16 mouse cellular contexts compared by ENCODE assay signal in the genomic region with DNA sequence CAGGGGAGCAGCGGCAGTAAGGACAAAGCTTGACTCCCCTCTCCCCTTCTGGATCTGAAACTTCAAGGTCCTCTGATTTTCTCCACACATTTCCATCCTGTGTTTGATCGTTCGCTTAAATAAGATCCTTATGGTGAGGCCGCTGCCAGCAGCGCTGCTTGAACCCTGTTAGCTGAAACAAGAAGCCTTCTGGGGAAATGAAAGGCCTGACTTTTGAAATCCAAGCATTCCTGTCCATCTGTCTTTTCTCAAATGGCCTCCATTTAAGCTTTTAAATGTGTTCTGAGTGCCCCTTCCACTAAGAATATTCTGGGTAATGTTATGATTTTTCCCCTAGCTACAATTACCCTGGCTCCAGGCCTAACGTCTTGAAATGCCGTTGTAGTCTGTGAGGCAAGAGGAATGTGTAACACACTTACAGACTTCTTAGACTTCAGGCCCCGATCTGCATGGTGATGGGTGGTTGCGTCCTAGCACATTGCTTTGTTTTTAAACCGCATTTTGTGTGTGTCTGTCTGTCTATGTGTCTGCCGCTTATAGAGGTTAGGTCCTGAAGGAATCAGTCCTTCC. TPM values are rescaled to one million over a fixed set of nuclear protein-coding genes. Genes with fewer than 3 reads are reported as not detected.
DNase-seq lines count a peak whose midpoint lies in the region; ATAC-seq and TF ChIP-seq lines count a peak whose summit lies in the region.
"Had no signal": no experiment of that assay in that cellular context is flagged by ENCODE, and none has a peak within 500 bp of the region (broad histone marks: within the 10 kb centered on the region; RNA-seq: fewer than 3 reads in every experiment).

No protein-coding gene starts in this region.

- 0 out of 2 replicates have a peak, but pooled peaks cover 8% of the 10 kb centered on the region for H3K4me1 ChIP-seq in hindbrain, embryonic 10.5 days (replicated peaks)
- H3K4me1 ChIP-seq in hindbrain, embryonic 14.5 days (replicated peaks; ENCODE audit: control insufficient read depth, insufficient read depth, low read length): no peaks in the 10 kb centered on the region
- peaks cover 20% of the 10 kb centered on the region; the same call in 1 of the 2 replicates for H3K4me1 ChIP-seq in spleen, adult 2 months (ENCODE audit: control insufficient read depth, insufficient read depth, insufficient read length)
- peaks cover 16% of the 10 kb centered on the region for H3K4me1 ChIP-seq in intestine, embryonic 16.5 days (ENCODE audit: control insufficient read depth, insufficient read depth, low read length)
- peaks cover 3% of the 10 kb centered on the region; the same call in 1 of the 2 replicates for H3K4me1 ChIP-seq in stomach, postnatal 0 days (replicated peaks; ENCODE audit: control insufficient read depth, insufficient read depth)
- H3K4me1 ChIP-seq in heart, embryonic 11.5 days (ENCODE audit: control insufficient read depth, insufficient read depth, low read length): 0 out of 2 replicates have a peak, but pooled peaks cover 3% of the 10 kb centered on the region
- H3K4me1 ChIP-seq: liver, embryonic 15.5 days had no signal

- no peaks in the 10 kb centered on the region for H3K9me3 ChIP-seq in hindbrain, embryonic 10.5 days
- H3K9me3 ChIP-seq in hindbrain, embryonic 14.5 days (ENCODE audit: control insufficient read depth, low read length): no peaks in the 10 kb centered on the region
- H3K9me3 ChIP-seq in intestine, embryonic 16.5 days (ENCODE audit: control insufficient read depth, low read length): no peaks in the 10 kb centered on the region
- H3K9me3 ChIP-seq in stomach, postnatal 0 days (ENCODE audit: control insufficient read depth, low read length): no peaks in the 10 kb centered on the region
- H3K9me3 ChIP-seq in heart, embryonic 11.5 days (replicated peaks; ENCODE audit: control insufficient read depth, low read length): no peaks in the 10 kb centered on the region
- H3K9me3 ChIP-seq: liver, embryonic 15.5 days had no signal

- H3K27ac ChIP-seq in hindbrain, embryonic 10.5 days: peak overlapping the region; percentile 50; the same call in 1 of the 2 replicates
- no peak overlapping the region for H3K27ac ChIP-seq in hindbrain, embryonic 14.5 days
- peak overlapping the region; percentile 60 for H3K27ac ChIP-seq in spleen, adult 2 months (ENCODE audit: insufficient read depth, low read length)
- H3K27ac ChIP-seq in intestine, embryonic 16.5 days (ENCODE audit: low read length): peak overlapping the region; percentile 54; the same call in 1 of the 2 replicates
- peak overlapping the region; percentile 69 for H3K27ac ChIP-seq in stomach, postnatal 0 days (replicated peaks)
- H3K27ac ChIP-seq in heart, embryonic 11.5 days (ENCODE audit: low read depth, low read length): no peak overlapping the region
- H3K27ac ChIP-seq: liver, embryonic 15.5 days had no signal

- H3K9ac ChIP-seq in hindbrain, embryonic 14.5 days: no peak overlapping the region
- H3K9ac ChIP-seq in intestine, embryonic 16.5 days (ENCODE audit: low read depth, low read length): no peak overlapping the region
- no peak overlapping the region for H3K9ac ChIP-seq in stomach, postnatal 0 days (ENCODE audit: low read length)
- no peak overlapping the region for H3K9ac ChIP-seq in heart, embryonic 11.5 days (ENCODE audit: low read depth, low read length)
- H3K9ac ChIP-seq: liver, embryonic 15.5 days had no signal

- H3K4me3 ChIP-seq in hindbrain, embryonic 10.5 days: no peak overlapping the region
- no peak overlapping the region for H3K4me3 ChIP-seq in hindbrain, embryonic 14.5 days (replicated peaks; ENCODE audit: low read length)
- H3K4me3 ChIP-seq in spleen, adult 2 months (ENCODE audit: extremely low read depth, insufficient read depth, insufficient read length): no peak overlapping the region
- no peak overlapping the region for H3K4me3 ChIP-seq in intestine, embryonic 16.5 days (ENCODE audit: low read length)
- no peak overlapping the region for H3K4me3 ChIP-seq in stomach, postnatal 0 days (ENCODE audit: low read depth, low read length)
- no peak overlapping the region for H3K4me3 ChIP-seq in heart, embryonic 11.5 days (ENCODE audit: low read depth, low read length)
- H3K4me3 ChIP-seq: liver, embryonic 15.5 days had no signal

- no peak overlapping the region for H3K4me2 ChIP-seq in hindbrain, embryonic 14.5 days (replicated peaks)
- H3K4me2 ChIP-seq in intestine, embryonic 16.5 days (ENCODE audit: low read depth, low read length): no peak overlapping the region
- H3K4me2 ChIP-seq in stomach, postnatal 0 days (replicated peaks; ENCODE audit: low read depth): no peak overlapping the region
- H3K4me2 ChIP-seq in heart, embryonic 11.5 days: no peak overlapping the region
- H3K4me2 ChIP-seq: liver, embryonic 15.5 days had no signal

- DNase-seq in hindbrain, embryonic 10.5 days (ENCODE audit: low spot score): no peak
- DNase-seq in hindbrain, embryonic 14.5 days (ENCODE audit: low spot score): no peak
- no peak for DNase-seq in spleen, adult 2 months (ENCODE audit: low read depth in 1 of 2, low spot score in 2 of 2)
- DNase-seq in spleen, postnatal 10 days (ENCODE audit: low spot score in 2 of 2): no peak
- DNase-seq in stomach, postnatal 0 days (ENCODE audit: low spot score): no peak
- DNase-seq in adrenal gland, adult (ENCODE audit: inconsistent age in 2 of 2, low spot score in 1 of 2): no peak
- DNase-seq: adrenal gland, postnatal 10 days; cerebellum, adult 18-20 months; gastrocnemius, postnatal 14 days; heart, postnatal 14 days; layer of hippocampus, postnatal 36 days; thymus, postnatal 4 days had no signal

- WGBS in hindbrain, embryonic 10.5 days: 84% methylated on average over 11 of the region's 11 CpGs
- WGBS in hindbrain, embryonic 14.5 days: 91% methylated on average over 11 of the region's 11 CpGs
- WGBS in spleen, adult 2 months: 64% methylated on average over 11 of the region's 11 CpGs
- 67% methylated on average over 11 of the region's 11 CpGs for WGBS in intestine, embryonic 16.5 days
- WGBS in stomach, postnatal 0 days: 58% methylated on average over 11 of the region's 11 CpGs
- 85% methylated on average over 11 of the region's 11 CpGs for WGBS in heart, embryonic 11.5 days (ENCODE audit: insufficient replicate concordance)

- no peak for TF ChIP-seq EP300 in stomach, postnatal 0 days (optimal IDR thresholded peaks at IDR 0.05)

- H3K27me3 ChIP-seq in hindbrain, embryonic 10.5 days (ENCODE audit: insufficient read depth, poor library complexity, severe bottlenecking): no peaks in the 10 kb centered on the region
- no peaks in the 10 kb centered on the region for H3K27me3 ChIP-seq in hindbrain, embryonic 14.5 days (ENCODE audit: control insufficient read depth, insufficient read depth, low read length)
- H3K27me3 ChIP-seq in spleen, adult 2 months (ENCODE audit: control insufficient read depth, insufficient read depth, low read length): no peaks in the 10 kb centered on the region
- no peaks in the 10 kb centered on the region for H3K27me3 ChIP-seq in intestine, embryonic 16.5 days (replicated peaks; ENCODE audit: control insufficient read depth, insufficient read depth, low read length)
- no peaks in the 10 kb centered on the region for H3K27me3 ChIP-seq in stomach, postnatal 0 days (ENCODE audit: control insufficient read depth, insufficient read depth, low read length)
- H3K27me3 ChIP-seq in heart, embryonic 11.5 days (ENCODE audit: control insufficient read depth, insufficient read depth, low read length): no peaks in the 10 kb centered on the region
- H3K27me3 ChIP-seq: liver, embryonic 15.5 days; Patski had no signal

- peaks cover 91% of the 10 kb centered on the region for H3K36me3 ChIP-seq in hindbrain, embryonic 10.5 days
- peaks cover 65% of the 10 kb centered on the region for H3K36me3 ChIP-seq in hindbrain, embryonic 14.5 days (replicated peaks; ENCODE audit: control insufficient read depth, insufficient read depth)
- peaks cover 42% of the 10 kb centered on the region for H3K36me3 ChIP-seq in spleen, adult 2 months (ENCODE audit: control insufficient read depth, insufficient read depth, low read length)
- H3K36me3 ChIP-seq in intestine, embryonic 16.5 days (ENCODE audit: control insufficient read depth, insufficient read depth, low read length): peaks cover 10% of the 10 kb centered on the region
- H3K36me3 ChIP-seq in stomach, postnatal 0 days (ENCODE audit: control insufficient read depth, insufficient read depth, low read length): peaks cover 32% of the 10 kb centered on the region
- peaks cover 24% of the 10 kb centered on the region for H3K36me3 ChIP-seq in heart, embryonic 11.5 days (ENCODE audit: control insufficient read depth, insufficient read depth, low read length)

- ATAC-seq in hindbrain, embryonic 14.5 days (ENCODE audit: low FRiP score): no peak
- no peak for ATAC-seq in intestine, embryonic 16.5 days
- ATAC-seq in stomach, postnatal 0 days (ENCODE audit: low FRiP score, low TSS enrichment): no peak
- no peak for ATAC-seq in heart, embryonic 11.5 days (replicated peaks; ENCODE audit: insufficient number of reproducible peaks, low FRiP score, low TSS enrichment)
- ATAC-seq: Patski had no signal

- TF ChIP-seq POLR2A in spleen, adult 2 months (IDR thresholded peaks at IDR 0.05; ENCODE audit: low read depth, low read length): no peak

- TF ChIP-seq CTCF in spleen, adult 2 months (IDR thresholded peaks at IDR 0.05; ENCODE audit: extremely low read depth, insufficient read depth, insufficient read length, insufficient replicate concordance): no peak
- TF ChIP-seq CTCF in stomach, postnatal 0 days (IDR thresholded peaks at IDR 0.05; ENCODE audit: low read depth): no peak

RNA-seq across cellular contexts. Expression of gene Pqlc2, which starts 51.1 kb away (rescaled TPM):
- 15.0 and 16.3 TPM in 2 replicates for polyA plus RNA-seq in hindbrain, embryonic 10.5 days (2016; fragmentation: Nextera tagmentation; extraction: Ambion mirVana)
- 10.0 and 13.3 TPM in 2 replicates for polyA plus RNA-seq in hindbrain, embryonic 14.5 days (2014; fragmentation: Nextera tagmentation; extraction: Ambion mirVana)
- 48.3 and 54.1 TPM in 2 replicates for polyA plus RNA-seq in spleen, adult 2 months (2012; rRNA removed)
- polyA plus RNA-seq in intestine, embryonic 16.5 days (2015; fragmentation: Nextera tagmentation; extraction: Ambion mirVana): 32.8 and 37.4 TPM in 2 replicates
- polyA plus RNA-seq in stomach, postnatal 0 days (2015; fragmentation: Nextera tagmentation; extraction: Ambion mirVana): 20.9 and 22.2 TPM in 2 replicates
- polyA plus RNA-seq in heart, embryonic 11.5 days (2014; fragmentation: Nextera tagmentation; extraction: Ambion mirVana): 11.3 and 12.8 TPM in 2 replicates

RNA-seq across cellular contexts. Expression of gene Akr7a5, which starts 51.2 kb away (rescaled TPM):
- polyA plus RNA-seq in hindbrain, embryonic 10.5 days (2016; fragmentation: Nextera tagmentation; extraction: Ambion mirVana): 104 and 105 TPM in 2 replicates
- polyA plus RNA-seq in hindbrain, embryonic 14.5 days (2014; fragmentation: Nextera tagmentation; extraction: Ambion mirVana): 57.6 and 58.7 TPM in 2 replicates
- 22.0 and 32.8 TPM in 2 replicates for polyA plus RNA-seq in spleen, adult 2 months (2012; rRNA removed)
- polyA plus RNA-seq in intestine, embryonic 16.5 days (2015; fragmentation: Nextera tagmentation; extraction: Ambion mirVana): 243 and 247 TPM in 2 replicates
- polyA plus RNA-seq in stomach, postnatal 0 days (2015; fragmentation: Nextera tagmentation; extraction: Ambion mirVana): 73.2 and 73.8 TPM in 2 replicates
- 51.1 and 53.7 TPM in 2 replicates for polyA plus RNA-seq in heart, embryonic 11.5 days (2014; fragmentation: Nextera tagmentation; extraction: Ambion mirVana)

Comparison
In these comparisons a context has a peak if more than half of its experiments do, and no peak if none do; other contexts are left out.
1. H3K27ac ChIP-seq: peak in hindbrain, embryonic 10.5 days (single experiment), spleen, adult 2 months (single experiment), intestine, embryonic 16.5 days (single experiment) and stomach, postnatal 0 days (single experiment); none in hindbrain, embryonic 14.5 days (single experiment) and heart, embryonic 11.5 days (single experiment).